Mouse (Mus musculus) G1E (cell line): Measurements from ENCODE around the gene Elmo3. TPM values are rescaled to one million over a fixed set of nuclear protein-coding genes. Genes with fewer than 3 reads are reported as not detected.
A peak's percentile ranks its signal among the peaks of the same experiment; 100 is the strongest.

Source experiments
- ATAC-seq: 2 replicates; pipeline ENCODE4 v1.8.0; 2016; ENCODE audit warnings: mild to moderate bottlenecking; ENCODE audit not compliant: insufficient number of reproducible peaks, poor library complexity, low FRiP score, severe bottlenecking; ENCODE audit errors: extremely low read depth
- DNase-seq: peaks from one replicate; pipeline ENCODE4 v3.0.0; 2012; ENCODE audit warnings: low spot score
- H3K27me3 ChIP-seq: 2 replicates; pipeline ENCODE4 v1.6.1; 2012; ENCODE audit warnings: mild to moderate bottlenecking, low read length, inconsistent platforms; ENCODE audit not compliant: insufficient read depth
- H3K36me3 ChIP-seq: replicated peaks from 2 replicates; pipeline ENCODE3; 2012; ENCODE audit warnings: mild to moderate bottlenecking, inconsistent platforms
- H3K4me1 ChIP-seq: 2 replicates; pipeline ENCODE4 v1.6.1; 2012; ENCODE audit warnings: low read depth, low read length, inconsistent platforms, mixed read lengths; ENCODE audit not compliant: insufficient read depth
- H3K4me3 ChIP-seq: 2 replicates; pipeline ENCODE4 v1.5.1; 2012; ENCODE audit warnings: low read depth, mild to moderate bottlenecking, inconsistent platforms, low read length, moderate library complexity, mixed read lengths
- H3K9me3 ChIP-seq: replicated peaks from 2 replicates; pipeline ENCODE4 v1.6.1; 2012; ENCODE audit warnings: inconsistent platforms
- CTCF ChIP-seq: IDR thresholded peaks from 2 replicates; pipeline ENCODE4 v1.5.1; 2012; ENCODE audit warnings: low read depth, low read length, inconsistent platforms, mixed read lengths
- GATA1 ChIP-seq: IDR thresholded peaks from 2 replicates; pipeline ENCODE4 v1.6.1; 2012; ENCODE audit warnings: borderline replicate concordance, low read length, inconsistent platforms, mixed read lengths
- GATA2 ChIP-seq: IDR thresholded peaks from 2 replicates; pipeline ENCODE4 v1.6.1; 2012; ENCODE audit warnings: low read depth, low read length, inconsistent platforms, borderline replicate concordance
- POLR2AphosphoS5 ChIP-seq: IDR thresholded peaks from 2 replicates; pipeline ENCODE4 v1.6.1; 2012; ENCODE audit warnings: low read depth, low read length, inconsistent platforms; ENCODE audit not compliant: insufficient replicate concordance
- TAL1 ChIP-seq: conservative IDR thresholded peaks from 2 replicates; pipeline ENCODE4 v1.6.1; 2012; ENCODE audit warnings: low read depth, low read length, inconsistent platforms, mixed read lengths
- polyA plus RNA-seq: library from polyadenylated mRNA; stranded (reverse); fragments of >175 nt; gene quantifications from 2 replicates; pipeline ENCODE4 v1.2.3, GENCODE M21; 2012
- total RNA-seq, 2 experiments: library from RNA; stranded (forward) in 1 of 2; stranded (reverse) in 1 of 2; fragments of 200-1000 nt in 1 of 2; fragments of >200 nt in 1 of 2; fragmentation: Nextera tagmentation in 1 of 2; gene quantifications; 2 replicates each; pipeline ENCODE4 v1.2.3; 2014 to 2017

The Elmo3 gene
- total RNA-seq (2014; fragmentation: Nextera tagmentation) (2.2 and 3.5 TPM in 2 replicates), total RNA-seq (2017) (0.49 and 1.6 TPM in 2 replicates), polyA plus RNA-seq (0.63 and 0.76 TPM in 2 replicates)

- DNase-seq (no peak), ATAC-seq (no peak; the same call in 1 of the 2 replicates)
- no peak for TF ChIP-seq GATA2
- peak; percentile 89; the same call in 1 of the 2 replicates for TF ChIP-seq POLR2AphosphoS5
- no peaks in the 10 kb centered on the region; the same call in 1 of the 2 replicates for H3K9me3 ChIP-seq
- H3K36me3 ChIP-seq = peaks cover 99% of the 10 kb centered on the region
- H3K27me3 ChIP-seq = no peaks in the 10 kb centered on the region
- H3K4me1 ChIP-seq = peaks cover 55% of the 10 kb centered on the region
- peak within 1 kb of the TSS; percentile 63; the same call in 1 of the 2 replicates for H3K4me3 ChIP-seq
Observed at GRCm38 (mm10) chr8:105305211-105306145, at the start of gene Elmo3. TSS of gene Elmo3 (plus strand) at chr8:105305601.

- no peak for ATAC-seq
- Histone ChIP-seq H3K4me3 (no peak overlapping the region), H3K4me1 (peaks cover 58% of the 10 kb centered on the region), H3K36me3 (peaks cover 63% of the 10 kb centered on the region), H3K27me3 (no peaks in the 10 kb centered on the region), H3K9me3 (peaks cover 4% of the 10 kb centered on the region)
- TF ChIP-seq TAL1 = no peak
- TF ChIP-seq POLR2AphosphoS5 = no peak
- no peak for TF ChIP-seq CTCF
- no peak for TF ChIP-seq GATA2
- TF ChIP-seq GATA1 = no peak
- no peak for DNase-seq
Observed at GRCm38 (mm10) chr8:105257318-105258114, 47.9 kb upstream of the Elmo3 start.

DNA sequence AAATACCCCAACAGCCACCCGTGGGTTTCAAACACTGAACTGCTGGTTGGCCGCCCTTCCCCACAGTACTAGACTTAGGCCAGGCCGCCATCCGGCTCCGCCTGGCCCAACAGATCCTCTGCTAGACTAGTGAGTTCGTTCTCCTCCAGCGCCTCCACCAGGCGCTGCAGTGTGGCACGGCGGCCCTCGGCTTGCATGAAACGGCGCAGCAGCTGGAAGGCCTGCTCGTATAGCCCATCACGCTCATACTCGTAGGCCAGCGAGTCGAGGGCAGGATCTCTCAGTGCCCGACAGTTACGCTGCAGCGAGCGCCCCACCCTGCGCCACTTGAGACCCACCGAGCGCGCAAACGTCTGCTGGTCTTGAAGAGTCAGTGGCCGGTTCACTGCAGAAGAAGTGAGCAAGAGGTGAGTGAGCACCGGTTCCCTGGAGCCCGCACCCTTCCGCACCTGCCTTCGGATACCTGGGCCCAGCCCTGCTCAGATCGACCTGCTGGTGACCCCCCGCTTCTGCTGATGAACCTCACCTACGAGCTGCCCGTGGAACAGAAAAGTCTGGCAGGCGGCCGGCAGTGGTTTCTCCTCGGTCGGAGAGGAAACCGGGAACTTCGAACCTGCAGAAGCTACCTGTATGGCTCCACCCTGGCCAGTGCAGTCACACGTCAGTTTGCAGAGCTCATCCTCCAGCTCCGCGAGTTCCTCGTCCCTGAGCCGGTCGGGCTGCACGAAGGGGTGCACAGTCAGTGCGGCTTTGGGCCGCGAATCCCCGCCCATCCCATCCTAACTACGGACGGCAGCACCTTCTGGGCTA is 46.3 kb upstream of the Elmo3 start:
- Histone ChIP-seq H3K4me1 (peaks cover 63% of the 10 kb centered on the region), H3K4me3 (peak overlapping the region; percentile 44; the same call in 1 of the 2 replicates), H3K36me3 (peaks cover 50% of the 10 kb centered on the region), H3K9me3 (peaks cover 4% of the 10 kb centered on the region), H3K27me3 (no peaks in the 10 kb centered on the region)
- DNase-seq = no peak
- TF ChIP-seq POLR2AphosphoS5 = no peak
- TF ChIP-seq GATA2 = no peak
- no peak for TF ChIP-seq CTCF
- no peak for TF ChIP-seq GATA1
- no peak for TF ChIP-seq TAL1
- no peak for ATAC-seq

DNA sequence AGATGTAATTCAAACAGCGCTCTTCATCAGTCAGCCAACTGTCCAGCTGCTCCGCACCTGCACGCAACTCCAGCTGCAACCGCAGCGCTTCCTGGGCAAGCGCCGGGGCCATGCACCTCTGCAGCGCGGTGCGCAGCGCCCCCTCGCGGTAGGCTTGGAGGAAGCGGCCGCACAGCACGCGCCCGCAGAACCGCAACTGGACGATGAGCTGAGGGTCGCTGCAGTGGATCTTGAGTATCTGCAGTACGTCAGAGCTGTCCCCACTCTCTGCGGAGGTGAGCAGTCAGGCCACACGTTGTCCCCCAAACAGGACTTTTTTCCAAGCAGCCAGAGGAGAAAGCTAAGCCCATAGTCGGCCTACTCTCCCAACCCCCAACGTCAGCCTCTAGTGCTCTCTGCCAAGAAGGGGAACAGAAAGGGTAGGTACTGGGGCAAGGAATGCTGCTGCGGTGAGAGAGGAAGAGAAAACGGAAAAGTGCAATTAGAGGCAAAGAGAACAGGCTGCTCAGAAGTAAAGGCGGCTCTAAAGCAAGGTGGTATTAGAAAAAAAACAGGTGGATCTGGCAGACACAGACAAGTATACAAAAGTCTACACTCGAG is 45.6 kb upstream of the Elmo3 start:
- TF ChIP-seq TAL1 = no peak
- peak; percentile 83 for TF ChIP-seq CTCF
- peaks cover 50% of the 10 kb centered on the region for H3K36me3 ChIP-seq
- H3K4me3 ChIP-seq = peak overlapping the region; percentile 44; the same call in 1 of the 2 replicates
- no peaks in the 10 kb centered on the region for H3K27me3 ChIP-seq
- ATAC-seq (no peak), DNase-seq (peak; percentile 32)
- H3K9me3 ChIP-seq = peaks cover 4% of the 10 kb centered on the region
- H3K4me1 ChIP-seq = peaks cover 60% of the 10 kb centered on the region

DNA sequence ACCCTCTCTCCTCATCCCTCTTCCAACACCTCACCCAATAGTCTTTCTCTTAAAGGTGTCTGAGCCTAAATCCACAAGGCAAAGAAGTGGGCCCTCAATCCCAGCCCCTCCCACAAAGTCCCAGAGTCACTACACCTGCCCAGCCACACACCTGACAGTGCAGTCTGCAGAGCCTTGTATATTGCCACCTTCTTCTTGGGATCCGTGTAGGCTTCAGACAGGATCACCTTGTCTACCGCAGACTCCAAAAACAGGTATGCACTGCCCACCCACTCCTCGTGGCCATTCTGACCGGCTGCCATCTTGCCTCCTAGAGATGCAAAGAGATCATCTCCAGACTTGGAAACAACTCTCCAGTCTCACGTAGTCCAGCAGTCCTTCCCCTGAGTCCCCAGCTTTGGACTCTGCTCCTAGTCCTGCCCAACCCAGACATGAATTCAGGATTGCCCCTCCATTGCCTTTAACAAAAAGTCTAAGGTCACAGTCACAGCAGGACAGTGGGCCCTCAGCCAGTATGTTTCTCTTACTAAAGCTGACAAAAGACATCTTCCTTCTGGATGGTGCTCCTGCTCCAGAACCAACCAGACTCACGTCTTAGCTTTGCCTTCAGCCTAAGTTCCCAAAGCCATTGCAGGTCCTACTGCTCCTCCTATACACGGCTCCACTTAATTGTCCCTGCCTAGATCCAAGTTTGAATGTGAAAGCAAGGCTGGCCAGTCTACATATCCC is 44.9 kb upstream of the Elmo3 start:
- TF ChIP-seq TAL1 (no peak), CTCF (no peak), GATA1 (no peak), GATA2 (no peak), POLR2AphosphoS5 (no peak)
- no peak for ATAC-seq
- Histone ChIP-seq H3K27me3 (no peaks in the 10 kb centered on the region), H3K9me3 (peaks cover 4% of the 10 kb centered on the region), H3K4me1 (peaks cover 60% of the 10 kb centered on the region), H3K4me3 (no peak overlapping the region), H3K36me3 (peaks cover 50% of the 10 kb centered on the region)
- no peak for DNase-seq
